In the genomic region with DNA sequence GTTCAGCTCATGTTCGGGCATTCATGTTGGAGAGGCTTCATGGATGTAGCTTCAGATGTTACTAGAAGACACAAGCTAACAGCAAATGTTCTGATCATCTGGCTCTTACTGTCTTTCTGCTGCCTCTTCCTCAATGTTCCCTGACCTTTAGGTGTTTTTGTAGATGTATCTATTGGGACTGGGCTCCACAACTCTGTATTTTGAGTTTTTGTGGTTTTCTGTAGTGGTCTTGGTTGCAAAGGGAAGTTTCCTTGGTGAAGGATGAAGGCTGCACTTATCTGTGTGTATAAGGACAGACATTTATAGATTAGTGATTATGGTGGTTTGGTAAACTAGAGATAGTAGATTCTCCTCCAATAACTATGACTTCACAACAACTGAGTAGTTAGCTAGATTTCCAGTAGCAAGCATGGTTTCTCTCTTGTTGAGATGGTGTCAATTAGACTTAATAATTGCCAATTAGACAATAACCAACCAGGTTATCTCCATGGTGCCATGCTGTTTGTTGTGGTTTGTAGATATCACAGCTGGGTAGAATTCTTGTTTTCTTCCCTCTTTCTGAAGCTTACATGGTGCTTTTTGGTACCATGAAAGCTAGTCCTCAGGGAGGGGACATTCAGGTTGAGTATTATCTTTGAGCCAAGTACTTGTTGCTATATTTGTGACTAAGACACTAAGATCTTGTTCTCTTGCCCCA, we compare ENCODE assay signal across 28 mouse cellular contexts. TPM values are rescaled to one million over a fixed set of nuclear protein-coding genes. Genes with fewer than 3 reads are reported as not detected.
A peak's percentile ranks its signal among the peaks of the same experiment; 100 is the strongest.
DNase-seq lines count a peak whose midpoint lies in the region; ATAC-seq lines count a peak whose summit lies in the region.
"Had no signal": no experiment of that assay in that cellular context is flagged by ENCODE, and none has a peak within 500 bp of the region (broad histone marks: within the 10 kb centered on the region; RNA-seq: fewer than 3 reads in every experiment).

No protein-coding gene starts in this region.

- H3K4me2 ChIP-seq in lung, embryonic 16.5 days (ENCODE audit: low read depth, low read length) = no peak overlapping the region
- peak overlapping the region; percentile 34 for H3K4me2 ChIP-seq in liver, embryonic 15.5 days
- no peak overlapping the region for H3K4me2 ChIP-seq in kidney, embryonic 14.5 days (replicated peaks; ENCODE audit: low read depth, low read length)
- H3K4me2 ChIP-seq: embryonic facial prominence, embryonic 12.5 days; heart, embryonic 15.5 days; limb, embryonic 13.5 days; midbrain, embryonic 12.5 days; neural tube, embryonic 13.5 days had no signal

- no peak for ATAC-seq in lung, embryonic 16.5 days (ENCODE audit: low read depth)
- peak; percentile 34; the same call in 1 of the 2 replicates for ATAC-seq in erythroblast, adult 5-6 weeks (replicated peaks; ENCODE audit: low FRiP score, poor library complexity, severe bottlenecking)
- peak; percentile 58 for ATAC-seq in liver, embryonic 15.5 days (ENCODE audit: insufficient read depth)
- no peak for ATAC-seq in kidney, embryonic 14.5 days (ENCODE audit: low FRiP score, low TSS enrichment)
- ATAC-seq: activated CD4-positive, CD25-positive, alpha-beta regulatory T cell, adult 4 months; CD4-positive, CD25-positive, alpha-beta regulatory T cell, adult 4 months; forebrain, embryonic 16.5 days; hindbrain, embryonic 16.5 days had no signal

- 0 out of 2 replicates have a peak overlapping the region, but pooled peaks have one; percentile 44 for H3K27ac ChIP-seq in lung, embryonic 16.5 days (ENCODE audit: low read length)
- H3K27ac ChIP-seq in liver, embryonic 15.5 days (replicated peaks) = peak overlapping the region; percentile 71
- no peak overlapping the region for H3K27ac ChIP-seq in kidney, embryonic 14.5 days (ENCODE audit: low read depth, low read length)
- H3K27ac ChIP-seq: embryonic facial prominence, embryonic 12.5 days; heart, embryonic 10.5 days; heart, embryonic 15.5 days; limb, embryonic 13.5 days; macrophage; midbrain, embryonic 12.5 days; neural tube, embryonic 13.5 days had no signal

- H3K4me3 ChIP-seq in lung, embryonic 16.5 days (ENCODE audit: low read length) = no peak overlapping the region
- no peak overlapping the region for H3K4me3 ChIP-seq in liver, embryonic 15.5 days (replicated peaks)
- H3K4me3 ChIP-seq in kidney, embryonic 14.5 days (ENCODE audit: low read length) = no peak overlapping the region
- H3K4me3 ChIP-seq: embryonic facial prominence, embryonic 12.5 days; heart, embryonic 10.5 days; heart, embryonic 15.5 days; limb, embryonic 13.5 days; midbrain, embryonic 12.5 days; myocyte; neural tube, embryonic 13.5 days had no signal

- H3K27me3 ChIP-seq in lung, embryonic 16.5 days (ENCODE audit: control insufficient read depth, insufficient read depth, low read depth, low read length) = no peaks in the 10 kb centered on the region
- H3K27me3 ChIP-seq in liver, embryonic 15.5 days = no peaks in the 10 kb centered on the region
- no peaks in the 10 kb centered on the region for H3K27me3 ChIP-seq in kidney, embryonic 14.5 days (ENCODE audit: control insufficient read depth, insufficient read depth, low read length)
- H3K27me3 ChIP-seq: embryonic facial prominence, embryonic 12.5 days; heart, embryonic 15.5 days; limb, embryonic 13.5 days; midbrain, embryonic 12.5 days; neural tube, embryonic 13.5 days had no signal

- DNase-seq in lung, postnatal 14 days = no peak
- no peak for DNase-seq in urinary bladder, adult 18-20 months (ENCODE audit: low spot score in 2 of 2)
- DNase-seq in heart, adult 18-20 months = no peak
- DNase-seq: adrenal gland, adult 8-10 months; cerebellum, adult 11 months; cerebellum, adult 9-10 months; cerebellum, postnatal 36 days; embryo, embryonic 11 days; kidney, adult 18-20 months; kidney, postnatal 4 days; lung, adult 2 months; thymus, postnatal 4 days had no signal

- H3K36me3 ChIP-seq in lung, embryonic 16.5 days (ENCODE audit: control insufficient read depth, insufficient read depth, low read length) = no peaks in the 10 kb centered on the region
- H3K36me3 ChIP-seq in liver, embryonic 15.5 days (replicated peaks) = no peaks in the 10 kb centered on the region
- H3K36me3 ChIP-seq in kidney, embryonic 14.5 days (ENCODE audit: control insufficient read depth, insufficient read depth, low read length) = no peaks in the 10 kb centered on the region
- H3K36me3 ChIP-seq: embryonic facial prominence, embryonic 12.5 days; heart, embryonic 15.5 days; limb, embryonic 13.5 days; midbrain, embryonic 12.5 days; neural tube, embryonic 13.5 days had no signal

- no peak overlapping the region for H3K9ac ChIP-seq in lung, embryonic 16.5 days (ENCODE audit: low read length)
- H3K9ac ChIP-seq in liver, embryonic 15.5 days = no peak overlapping the region
- no peak overlapping the region for H3K9ac ChIP-seq in kidney, embryonic 14.5 days (ENCODE audit: low read depth, low read length)
- H3K9ac ChIP-seq: embryonic facial prominence, embryonic 12.5 days; heart, embryonic 15.5 days; limb, embryonic 13.5 days; midbrain, embryonic 12.5 days; neural tube, embryonic 13.5 days had no signal

- H3K4me1 ChIP-seq in lung, embryonic 16.5 days (replicated peaks; ENCODE audit: control insufficient read depth, insufficient read depth, low read length) = peaks cover 17% of the 10 kb centered on the region
- H3K4me1 ChIP-seq in liver, embryonic 15.5 days (replicated peaks) = peaks cover 63% of the 10 kb centered on the region
- no peaks in the 10 kb centered on the region; the same call in 1 of the 2 replicates for H3K4me1 ChIP-seq in kidney, embryonic 14.5 days (ENCODE audit: control insufficient read depth, insufficient read depth, low read length)

- 79% methylated on average over 1 of the region's 1 CpGs for WGBS in lung, embryonic 16.5 days
- 45% methylated on average over 1 of the region's 1 CpGs for WGBS in liver, embryonic 15.5 days (ENCODE audit: insufficient replicate concordance)
- 82% methylated on average over 1 of the region's 1 CpGs for WGBS in kidney, embryonic 14.5 days

- H3K9me3 ChIP-seq in lung, embryonic 16.5 days (ENCODE audit: control insufficient read depth, low read length) = no peaks in the 10 kb centered on the region
- no peaks in the 10 kb centered on the region for H3K9me3 ChIP-seq in liver, embryonic 15.5 days (replicated peaks)
- no peaks in the 10 kb centered on the region for H3K9me3 ChIP-seq in kidney, embryonic 14.5 days (ENCODE audit: control insufficient read depth, low read length)
- H3K9me3 ChIP-seq: embryonic facial prominence, embryonic 12.5 days; heart, embryonic 10.5 days; heart, embryonic 15.5 days; limb, embryonic 13.5 days; midbrain, embryonic 12.5 days; neural tube, embryonic 13.5 days had no signal

RNA-seq across cellular contexts. Expression of a gene that starts 11.4 kb away (rescaled TPM):
- polyA plus RNA-seq in lung, embryonic 16.5 days (2015; fragmentation: Nextera tagmentation; extraction: Ambion mirVana) = 373 and 384 TPM in 2 replicates
- 33.8 and 37.6 TPM in 2 replicates for total RNA-seq in erythroblast, adult 5-6 weeks (2015; ENCODE audit: low replicate concordance)
- total RNA-seq in erythroblast, adult 5-6 weeks (2017; ENCODE audit: low replicate concordance) = 51.9 and 56.3 TPM in 2 replicates
- polyA plus RNA-seq in liver, embryonic 15.5 days (2015; fragmentation: Nextera tagmentation; extraction: Ambion mirVana) = 73.1 and 73.9 TPM in 2 replicates
- polyA plus RNA-seq in kidney, embryonic 14.5 days (2014; fragmentation: Nextera tagmentation; extraction: Ambion mirVana) = 149 and 288 TPM in 2 replicates
- total RNA-seq in heart, adult 18-20 months (2021) = 100 to 1,000 TPM; 307 to 323 TPM

Comparison
In these comparisons a context has a peak if more than half of its experiments do, and no peak if none do; other contexts are left out.
1. ATAC-seq: peak in erythroblast, adult 5-6 weeks (single experiment) and liver, embryonic 15.5 days (single experiment); none in lung, embryonic 16.5 days (single experiment) and kidney, embryonic 14.5 days (single experiment).